Mouse (Mus musculus) bone marrow, adult 2 months (tissue): Measurements from ENCODE around the gene Cgref1.

Experiments
- CTCF ChIP-seq: fragments of 200-500 bp; IDR thresholded peaks from 2 replicates; pipeline ENCODE4 v1.5.1; 2011; ENCODE audit warnings: low read length, control low read depth; ENCODE audit not compliant: control insufficient read depth, insufficient read depth
- POLR2A ChIP-seq: fragments of 200-500 bp; IDR thresholded peaks from 2 replicates; pipeline ENCODE4 v1.6.1; 2011; ENCODE audit warnings: low read depth, mild to moderate bottlenecking, control low read depth, low read length, borderline replicate concordance; ENCODE audit not compliant: control insufficient read depth

DNA sequence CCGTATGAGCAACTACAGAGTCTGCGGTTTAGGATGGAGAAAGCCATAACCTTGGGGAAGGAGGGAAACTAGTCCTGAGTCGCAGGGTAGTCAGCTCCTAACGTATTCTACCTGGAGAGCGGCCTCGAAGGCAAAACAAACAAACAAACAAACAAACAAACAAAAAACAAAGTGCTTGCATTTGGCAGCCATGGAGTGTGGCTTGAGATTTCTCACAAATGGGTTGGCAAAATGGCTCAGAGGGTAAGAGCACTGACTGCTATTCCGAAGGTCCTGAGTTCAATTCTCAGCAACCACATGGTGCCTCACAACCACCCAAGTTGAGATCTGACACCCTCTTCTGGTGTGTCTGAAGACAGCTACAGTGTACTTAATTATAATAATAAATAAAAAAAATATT is 35.5 kb downstream of the Cgref1 start:
- no peak for TF ChIP-seq CTCF
- TF ChIP-seq POLR2A, result no peak
